Mouse (Mus musculus): Measurements from ENCODE around the gene Tbl2.

Tbl2 gene

DNA sequence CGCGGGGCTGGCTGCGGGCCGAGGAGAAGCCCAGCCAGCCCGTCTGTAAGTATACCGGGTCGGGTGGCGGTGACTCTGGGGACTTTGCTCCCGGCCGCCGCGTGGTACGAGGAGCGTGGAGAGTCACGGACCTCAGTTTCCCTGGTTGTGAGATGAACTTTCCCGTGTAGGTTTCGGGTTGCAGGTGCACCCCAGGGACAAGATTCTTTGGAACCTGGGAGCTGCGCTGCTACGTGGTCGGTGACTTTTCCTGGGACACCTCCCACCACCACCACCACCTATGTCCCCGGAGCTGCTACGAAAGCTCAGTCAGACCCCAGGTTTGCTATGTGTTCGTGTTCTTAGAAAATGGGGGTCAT lies 342 bp downstream of the Tbl2 start:
- no peak for DNase-seq (ENCODE audit: low spot score)

- no peak for DNase-seq (ENCODE audit: low spot score)
Observed at GRCm38 (mm10) chr5:135156496-135156895, 7.0 kb downstream of the Tbl2 start.

GRCm38 (mm10) chr5:135161221-135161620 lies 11.8 kb downstream of the Tbl2 start:
- DNase-seq (ENCODE audit: low spot score): no peak

GRCm38 (mm10) chr5:135161650-135162049 lies 12.2 kb downstream of the Tbl2 start:
- DNase-seq (ENCODE audit: low spot score): no peak

GRCm38 (mm10) chr5:135162361-135162760 lies 12.9 kb downstream of the Tbl2 start:
- no peak for DNase-seq (ENCODE audit: low spot score)

- DNase-seq (ENCODE audit: low spot score): no peak
Observed at GRCm38 (mm10) chr5:135162821-135163220, 13.4 kb downstream of the Tbl2 start.

GRCm38 (mm10) chr5:135166909-135167308 lies 17.5 kb downstream of the Tbl2 start:
- DNase-seq (ENCODE audit: low spot score): no peak

DNA sequence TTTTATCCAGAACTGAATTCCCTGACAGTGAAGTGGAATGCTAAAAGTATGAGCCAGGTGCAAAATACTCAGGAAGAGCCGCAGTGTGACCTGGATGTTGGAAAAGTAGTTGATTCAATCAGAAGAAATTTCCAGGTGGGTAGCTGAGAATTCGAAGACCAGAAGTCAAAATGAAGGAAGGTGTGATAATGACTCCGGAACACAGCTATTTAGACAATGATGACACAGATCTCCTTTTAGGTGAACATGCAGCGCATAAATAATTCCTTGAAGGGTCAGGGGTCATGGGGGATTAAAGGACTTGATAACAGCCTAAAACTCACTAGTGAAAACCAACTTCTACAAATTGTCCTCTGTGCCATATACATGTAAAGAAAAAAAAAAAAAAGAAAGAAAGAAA lies 18.0 kb downstream of the Tbl2 start:
- DNase-seq (ENCODE audit: low spot score): no peak

DNA sequence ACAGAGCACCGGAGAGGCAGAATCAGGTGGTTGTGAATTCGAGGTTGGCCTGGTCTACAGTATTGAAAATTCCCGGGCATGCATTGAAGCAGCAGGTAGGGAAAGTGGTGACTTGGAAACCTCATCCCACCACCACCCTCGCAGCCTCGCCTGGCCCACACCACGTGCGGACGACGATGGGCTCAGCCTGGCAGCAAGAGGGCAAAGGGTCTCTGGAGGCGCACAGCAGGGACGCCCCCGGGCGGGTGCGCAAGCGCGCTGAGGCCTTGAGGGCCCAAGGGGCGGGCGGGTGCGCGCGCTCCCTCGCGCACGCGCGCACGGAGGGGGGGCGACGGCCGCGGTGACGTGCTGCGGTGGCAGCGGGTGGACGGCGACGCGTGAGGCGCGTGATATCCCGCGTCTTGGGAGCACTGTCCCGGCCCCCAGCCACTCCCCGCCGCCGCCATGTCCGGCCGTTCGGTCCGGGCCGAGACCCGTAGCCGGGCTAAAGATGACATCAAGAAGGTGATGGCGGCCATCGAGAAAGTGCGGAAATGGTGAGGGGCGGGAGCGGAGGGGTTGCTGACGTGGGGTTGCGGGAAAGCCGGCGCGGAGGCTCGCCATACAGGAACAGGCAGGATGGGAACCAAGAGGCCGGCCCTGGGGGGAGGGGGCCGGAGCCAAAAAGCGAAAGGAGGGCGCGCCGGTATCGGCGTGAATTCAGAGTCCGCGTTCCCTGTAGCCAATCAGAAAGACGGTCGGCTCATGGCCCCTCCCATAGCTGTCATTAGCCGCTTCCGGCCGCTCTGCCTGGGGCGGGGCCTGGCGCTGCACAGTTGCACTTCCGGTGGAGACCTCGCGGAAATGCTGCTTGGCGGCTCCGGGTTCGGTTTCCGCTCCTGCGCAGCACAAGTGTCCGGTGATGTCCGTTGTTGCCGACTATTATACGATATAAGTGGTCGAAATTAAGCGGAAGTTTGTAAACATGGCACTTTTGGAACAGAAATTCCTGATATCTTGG lies 18.9 kb downstream of the Tbl2 start, which contains the start of gene Bcl7b:
TSS of gene Bcl7b (plus strand) at position 221 of the 1,000 bp plus-strand sequence.
- peak; percentile 91 for DNase-seq (ENCODE audit: low spot score)

GRCm38 (mm10) chr5:135169479-135169878 lies 20.0 kb downstream of the Tbl2 start:
- DNase-seq (ENCODE audit: low spot score): no peak

- no peak for DNase-seq (ENCODE audit: low spot score)
Observed at GRCm38 (mm10) chr5:135171688-135172220, 22.3 kb downstream of the Tbl2 start.

DNA sequence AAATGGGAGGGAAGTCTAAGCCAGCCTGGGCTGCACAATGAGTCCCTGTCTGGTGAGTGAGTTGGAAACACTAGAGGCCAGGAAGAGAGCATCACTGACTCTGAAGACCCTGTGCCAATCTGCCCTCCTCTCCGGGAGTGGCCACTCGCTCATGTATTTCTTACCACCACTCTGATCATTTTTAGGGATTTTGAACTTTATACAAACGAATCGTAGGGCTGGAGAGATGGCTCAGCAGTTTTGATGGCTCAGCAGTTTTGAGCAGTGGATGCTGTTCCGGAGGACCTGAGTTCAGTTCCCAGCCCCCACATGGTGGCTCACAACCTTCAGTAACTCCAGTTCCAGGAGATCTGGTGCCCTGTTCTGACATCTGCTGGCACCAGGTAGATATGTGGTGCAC lies 23.5 kb downstream of the Tbl2 start:
- no peak for DNase-seq (ENCODE audit: low spot score)

DNA sequence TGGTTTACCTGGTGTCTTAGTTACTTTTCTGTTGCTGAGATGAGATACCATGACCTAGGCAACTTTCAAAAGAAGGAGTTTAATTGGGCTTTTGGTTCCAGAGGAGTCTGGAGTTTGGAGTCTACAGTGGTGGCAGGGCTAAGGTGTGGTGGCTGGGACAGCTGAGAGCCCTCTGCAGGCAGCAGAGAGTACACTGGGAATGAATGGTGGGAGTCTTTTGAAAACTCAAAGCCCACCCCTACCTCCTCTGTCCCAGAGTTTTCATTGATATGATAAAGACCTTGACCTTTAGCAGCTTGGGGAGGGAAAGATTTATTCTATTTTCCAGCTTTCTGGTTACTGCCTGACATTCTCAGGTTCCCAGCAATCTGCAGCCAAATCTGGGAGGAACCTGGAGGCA lies 25.6 kb downstream of the Tbl2 start:
- DNase-seq (ENCODE audit: low spot score): no peak

GRCm38 (mm10) chr5:135178523-135178922 lies 29.1 kb downstream of the Tbl2 start:
- no peak for DNase-seq (ENCODE audit: low spot score)

- DNase-seq (ENCODE audit: low spot score): no peak
Observed at GRCm38 (mm10) chr5:135178996-135179395, 29.5 kb downstream of the Tbl2 start.

GRCm38 (mm10) chr5:135179616-135180015 lies 30.2 kb downstream of the Tbl2 start:
- DNase-seq (ENCODE audit: low spot score): no peak

GRCm38 (mm10) chr5:135180796-135181195 lies 31.3 kb downstream of the Tbl2 start:
- no peak for DNase-seq (ENCODE audit: low spot score)

- DNase-seq (ENCODE audit: low spot score): no peak
Observed at GRCm38 (mm10) chr5:135181776-135182175, 32.3 kb downstream of the Tbl2 start.

- DNase-seq (ENCODE audit: low spot score): no peak
Observed at GRCm38 (mm10) chr5:135183131-135183861, 33.8 kb downstream of the Tbl2 start.

GRCm38 (mm10) chr5:135185016-135185415 lies 35.6 kb downstream of the Tbl2 start:
- DNase-seq (ENCODE audit: low spot score): no peak

- DNase-seq (ENCODE audit: low spot score): no peak
Observed at GRCm38 (mm10) chr5:135185596-135185995, 36.1 kb downstream of the Tbl2 start.

GRCm38 (mm10) chr5:135186231-135186620 lies 36.8 kb downstream of the Tbl2 start:
- DNase-seq (ENCODE audit: low spot score): no peak

Measured in layer of hippocampus, adult 9-10 months (tissue).